Mouse (Mus musculus) embryonic facial prominence, embryonic 14.5 days (tissue): ENCODE results near the gene Wdr47. TPM values are rescaled to one million over a fixed set of nuclear protein-coding genes. Genes with fewer than 3 reads are reported as not detected.
"Not testable (repeated sequence)": the region's sequence is repeated elsewhere in the genome, so short reads cannot be mapped to it uniquely, and the experiment has no call there.

Source experiments
- ATAC-seq: fragments of 200-750 bp; cut with Nextera tagmentation; 2 replicates; pipeline ENCODE4 v1.8.0; 2017; ENCODE audit warnings: low read depth, moderate number of reproducible peaks, moderate TSS enrichment
- DNase-seq: peaks from one replicate; pipeline ENCODE4 v3.0.0-alpha.2; 2015; ENCODE audit warnings: low spot score
- H3K27ac ChIP-seq: fragments of 300-500 bp; sonication (generic); replicated peaks from 2 replicates; pipeline ENCODE4 v1.5.1; 2014; ENCODE audit warnings: low read depth, mild to moderate bottlenecking, low read length, moderate library complexity
- H3K27me3 ChIP-seq: fragments of 300-500 bp; sonication (generic); replicated peaks from 2 replicates; pipeline ENCODE4 v1.6.1; 2014; ENCODE audit warnings: low read length; ENCODE audit not compliant: control insufficient read depth, insufficient read depth
- H3K36me3 ChIP-seq: fragments of 300-500 bp; sonication (generic); 2 replicates; pipeline ENCODE4 v1.6.1; 2014; ENCODE audit warnings: low read length, mixed read lengths; ENCODE audit not compliant: control insufficient read depth, insufficient read depth
- H3K4me1 ChIP-seq: fragments of 300-500 bp; sonication (generic); 2 replicates; pipeline ENCODE4 v1.6.1; 2014; ENCODE audit warnings: antibody characterized with exemption, low read length; ENCODE audit not compliant: control insufficient read depth, insufficient read depth
- H3K4me2 ChIP-seq: fragments of 300-500 bp; sonication (generic); 2 replicates; pipeline ENCODE4 v1.6.1; 2014; ENCODE audit warnings: low read depth, mild to moderate bottlenecking, low read length, moderate library complexity, mixed read lengths
- H3K4me3 ChIP-seq: fragments of 300-500 bp; sonication (generic); 2 replicates; pipeline ENCODE4 v1.5.1; 2014; ENCODE audit warnings: low read depth, mild to moderate bottlenecking, low read length
- H3K9ac ChIP-seq: fragments of 300-500 bp; sonication (generic); 2 replicates; pipeline ENCODE4 v1.6.1; 2014; ENCODE audit warnings: low read depth, mild to moderate bottlenecking, low read length, moderate library complexity, mixed read lengths
- H3K9me3 ChIP-seq: fragments of 300-500 bp; sonication (generic); 2 replicates; pipeline ENCODE4 v1.6.1; 2016; ENCODE audit warnings: low read length; ENCODE audit not compliant: control insufficient read depth
- WGBS: fragments of 180-500 bp; shearing (Covaris S2); extraction: QIAGEN DNeasy Blood & Tissue Kit; methylation state at CpG from one replicate; pipeline ENCODE4 v1.1.7; 2014; 5-methylcytosine and 5-hydroxymethylcytosine counted together
- polyA plus RNA-seq: library from polyadenylated mRNA; unstranded; fragments of >200 nt; fragmentation: Nextera tagmentation; extraction: Ambion mirVana; gene quantifications from 2 replicates; pipeline ENCODE4 v1.2.1, GENCODE M21; 2014

Wdr47 gene
- polyA plus RNA-seq, 1 experiment from 2014 or later: 17.9 TPM

DNA sequence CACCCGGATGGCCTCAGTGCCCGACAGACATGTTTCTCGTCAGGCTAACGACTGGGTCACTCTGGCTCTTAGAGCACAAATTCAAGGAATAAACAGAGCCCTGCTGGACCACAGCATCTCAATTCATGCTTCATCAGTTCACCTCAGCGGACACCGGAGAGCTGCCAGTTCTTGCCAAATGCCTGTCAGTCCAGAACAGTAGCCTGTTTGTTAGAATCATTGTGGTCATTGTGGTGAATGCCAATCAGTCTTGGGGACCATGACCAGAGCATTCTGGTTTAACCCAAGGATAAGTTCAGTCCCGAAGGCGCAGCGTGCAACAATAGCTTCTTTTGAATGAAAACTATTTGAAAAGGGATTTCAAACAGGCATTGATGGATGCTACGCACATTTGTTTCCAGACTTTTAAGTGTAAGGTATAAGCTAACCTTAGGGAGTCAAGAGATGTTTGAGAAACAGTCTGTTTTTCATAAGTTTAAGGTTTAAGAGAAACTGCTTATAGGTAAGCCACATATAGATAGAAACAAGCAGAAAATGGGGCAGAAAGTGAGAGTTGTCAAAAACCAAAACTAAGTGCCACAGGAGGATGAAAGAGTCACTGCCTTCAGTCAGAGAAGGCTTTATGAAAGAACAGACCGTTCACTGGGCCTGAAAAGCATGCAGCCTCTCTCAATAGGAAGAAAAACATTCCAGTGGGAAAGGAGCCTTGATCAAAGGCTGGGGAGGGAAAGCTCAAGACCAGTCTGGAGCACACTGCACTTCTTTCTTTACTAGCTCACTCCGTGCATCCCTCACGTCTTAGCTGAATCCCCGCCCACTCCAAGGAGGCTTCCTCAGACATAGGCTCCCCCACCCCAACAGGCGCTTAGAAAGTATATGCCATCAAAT, 22.8 kb upstream of the Wdr47 start:
- Histone ChIP-seq H3K4me2 (no peak overlapping the region), H3K4me1 (peaks cover 8% of the 10 kb centered on the region), H3K36me3 (no peaks in the 10 kb centered on the region), H3K9ac (no peak overlapping the region), H3K27ac (peak overlapping the region; percentile 34), H3K4me3 (no peak overlapping the region), H3K9me3 (no peaks in the 10 kb centered on the region), H3K27me3 (no peaks in the 10 kb centered on the region)
- ATAC-seq (no peak), DNase-seq (peak; percentile 60)
- 25% methylated on average over 15 of the region's 15 CpGs for WGBS

DNA sequence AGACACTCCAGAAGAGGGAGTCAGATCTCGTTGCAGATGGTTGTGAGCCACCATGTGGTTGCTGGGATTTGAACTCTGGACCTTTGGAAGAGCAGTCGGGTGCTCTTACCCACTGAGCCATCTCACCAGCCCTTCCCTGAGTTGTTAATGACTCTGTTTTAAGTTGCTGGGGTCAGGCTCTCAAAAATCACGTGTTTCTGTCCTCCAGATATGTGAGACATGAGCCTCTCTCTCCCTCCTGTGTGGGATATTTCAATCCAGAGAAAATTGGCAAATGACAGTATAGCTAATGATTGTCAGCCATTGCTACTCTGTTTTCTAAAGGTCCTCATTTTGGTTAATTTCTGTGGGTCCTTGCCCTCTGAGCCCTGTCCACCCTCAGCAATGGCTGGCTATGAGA, 21.4 kb upstream of the Wdr47 start:
- not testable (repeated sequence) for ATAC-seq, H3K27me3 ChIP-seq, H3K9me3 ChIP-seq, H3K4me2 ChIP-seq, DNase-seq, H3K4me3 ChIP-seq, H3K27ac ChIP-seq, H3K36me3 ChIP-seq, H3K4me1 ChIP-seq, H3K9ac ChIP-seq
- WGBS: 53% methylated on average over 2 of the region's 3 CpGs

DNA sequence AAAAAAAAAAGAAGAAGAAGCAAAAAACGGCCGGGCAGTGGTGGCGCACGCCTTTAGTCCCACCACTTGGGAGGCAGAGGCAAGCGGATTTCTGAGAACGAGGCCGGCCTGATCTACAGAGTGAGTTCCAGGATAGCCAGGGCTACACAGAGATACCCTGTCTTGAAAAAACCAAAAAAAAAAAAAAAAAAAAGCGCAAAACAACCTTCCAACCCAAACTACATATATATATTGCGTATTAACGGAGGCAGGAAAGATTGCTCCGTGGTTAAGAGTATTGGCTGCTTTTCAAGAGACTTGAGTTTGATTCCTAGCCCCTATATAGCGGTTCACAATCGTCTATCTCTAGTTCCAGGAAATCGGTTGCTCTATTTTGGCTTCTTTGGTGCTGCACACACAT, 20.3 kb upstream of the Wdr47 start:
- WGBS: 90% methylated on average over 14 of the region's 14 CpGs
- peaks cover 8% of the 10 kb centered on the region for H3K4me1 ChIP-seq
- no peak for DNase-seq
- no peak for ATAC-seq
- no peaks in the 10 kb centered on the region for H3K9me3 ChIP-seq
- H3K36me3 ChIP-seq: no peaks in the 10 kb centered on the region
- no peaks in the 10 kb centered on the region for H3K27me3 ChIP-seq
- peak overlapping the region; percentile 66 for H3K4me2 ChIP-seq
- H3K27ac ChIP-seq: no peak overlapping the region
- no peak overlapping the region for H3K9ac ChIP-seq
- H3K4me3 ChIP-seq: no peak overlapping the region; the same call in 1 of the 2 replicates

DNA sequence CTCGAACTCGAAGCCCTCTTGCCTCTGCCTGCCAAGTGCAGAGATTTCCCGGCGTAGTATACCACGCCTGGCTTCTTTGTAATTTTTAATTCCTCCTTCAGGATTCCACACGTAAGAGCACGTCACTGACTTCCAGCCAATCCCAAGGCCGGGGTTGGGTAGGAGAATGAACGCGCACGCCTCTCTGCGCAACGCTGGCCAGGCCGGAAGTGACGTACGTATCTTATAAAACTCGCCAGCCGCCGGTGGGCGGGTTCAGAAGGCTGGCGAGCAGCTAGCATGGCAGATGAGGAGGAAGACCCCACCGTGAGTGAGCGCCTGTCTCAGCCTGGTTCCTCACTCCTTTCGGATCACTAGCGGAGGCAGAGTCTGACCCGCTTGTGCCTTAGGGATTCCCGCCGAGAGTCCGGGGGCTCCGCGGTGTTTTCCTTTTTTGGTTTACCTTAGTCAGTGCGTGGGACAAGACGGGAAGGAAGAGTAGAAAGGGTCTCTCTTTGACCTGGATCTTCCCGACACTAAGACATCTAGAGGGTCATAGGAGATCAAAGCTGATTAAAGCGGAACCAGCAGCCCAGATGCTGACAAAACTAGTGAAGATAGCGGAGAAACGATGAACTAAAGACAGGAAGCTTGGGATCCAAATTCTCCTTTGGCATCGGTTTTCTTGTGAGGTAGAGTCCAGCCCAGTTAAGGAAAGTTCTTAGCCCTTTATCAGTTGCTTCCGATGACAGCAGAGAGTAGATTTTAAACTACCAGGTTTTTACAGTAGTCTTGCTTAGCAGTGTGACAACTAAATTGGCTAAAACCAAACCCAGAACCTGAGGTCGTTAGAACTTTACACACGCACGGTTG, 19.4 kb upstream of the Wdr47 start, which contains the start of gene Taf13:
Gene Taf13 (plus strand): TSS at position 256 of the 852 bp plus-strand sequence.
- Histone ChIP-seq H3K9me3 (no peaks in the 10 kb centered on the region), H3K4me2 (peak within 1 kb of the TSS; percentile 66), H3K27ac (peak within 1 kb of the TSS; percentile 59), H3K27me3 (no peaks in the 10 kb centered on the region), H3K4me1 (peaks cover 8% of the 10 kb centered on the region), H3K4me3 (peak within 1 kb of the TSS; percentile 64), H3K36me3 (no peaks in the 10 kb centered on the region), H3K9ac (peak within 1 kb of the TSS; percentile 82)
- DNase-seq (peak; percentile 99), ATAC-seq (peak; percentile 99)
- WGBS: 1% methylated on average over 42 of the region's 42 CpGs

DNA sequence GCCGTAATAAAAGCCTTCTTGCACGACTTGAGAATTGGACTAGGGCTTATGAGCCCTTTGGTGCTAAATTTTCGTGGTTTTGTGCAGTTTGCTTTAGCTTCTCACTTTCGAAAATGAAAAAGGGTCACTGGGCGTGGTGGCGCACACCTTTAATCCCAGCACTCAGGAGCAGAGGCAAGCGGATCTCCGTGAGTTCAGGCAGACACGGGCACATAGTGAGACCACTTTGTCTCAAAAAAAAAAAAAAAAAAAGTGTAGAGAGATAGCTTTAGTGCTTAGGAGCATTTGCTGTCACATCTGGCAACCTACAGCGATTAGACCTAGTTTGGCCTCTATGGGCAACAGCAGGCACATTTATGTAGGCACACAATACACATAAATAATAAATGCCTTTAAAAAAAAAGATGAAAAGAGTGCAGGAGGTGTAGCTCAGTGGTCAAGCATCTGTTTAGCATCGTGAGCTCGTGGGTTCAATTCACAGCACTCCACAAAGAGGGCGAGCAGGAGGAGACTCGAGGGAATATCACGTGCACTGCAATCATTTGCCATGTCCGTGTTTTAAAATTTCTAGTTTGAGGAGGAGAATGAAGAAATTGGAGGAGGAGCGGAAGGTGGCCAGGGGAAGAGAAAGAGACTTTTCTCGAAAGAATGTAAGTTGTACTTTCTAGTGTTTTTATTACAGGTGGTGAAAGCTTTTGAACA, 18.6 kb upstream of the Wdr47 start:
- Histone ChIP-seq H3K36me3 (no peaks in the 10 kb centered on the region), H3K4me3 (peak overlapping the region; percentile 64), H3K27ac (peak overlapping the region; percentile 59; the same call in 1 of the 2 replicates), H3K27me3 (no peaks in the 10 kb centered on the region), H3K9ac (peak overlapping the region; percentile 82), H3K4me2 (peak overlapping the region; percentile 66), H3K4me1 (peaks cover 8% of the 10 kb centered on the region), H3K9me3 (no peaks in the 10 kb centered on the region)
- ATAC-seq: no peak
- WGBS: 41% methylated on average over 18 of the region's 18 CpGs
- DNase-seq: no peak

DNA sequence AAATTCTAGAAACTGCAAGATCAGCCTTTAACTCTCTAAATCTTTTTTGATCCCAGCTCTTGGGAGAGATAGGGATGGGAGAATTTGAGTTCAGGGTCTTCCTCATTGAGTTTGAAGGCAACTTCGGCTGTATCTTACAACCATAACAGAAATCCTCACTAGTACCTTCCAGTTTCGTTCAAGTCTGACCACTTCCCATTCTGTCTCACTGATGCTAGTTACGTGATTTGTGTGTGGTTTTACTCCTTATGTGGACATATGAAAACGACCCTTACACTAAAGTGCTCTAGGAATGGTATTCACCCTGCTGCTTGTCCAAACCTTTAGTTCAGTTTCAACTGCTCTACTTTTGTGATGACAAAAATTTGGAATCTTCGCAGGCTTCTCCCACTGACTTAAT, 17.1 kb upstream of the Wdr47 start:
- DNase-seq: no peak
- H3K4me2 ChIP-seq: no peak overlapping the region
- H3K9ac ChIP-seq: no peak overlapping the region
- H3K4me1 ChIP-seq: peaks cover 8% of the 10 kb centered on the region
- H3K27ac ChIP-seq: no peak overlapping the region
- 88% methylated on average over 5 of the region's 5 CpGs for WGBS
- no peaks in the 10 kb centered on the region for H3K27me3 ChIP-seq
- no peak overlapping the region for H3K4me3 ChIP-seq
- ATAC-seq: no peak
- H3K9me3 ChIP-seq: no peaks in the 10 kb centered on the region
- H3K36me3 ChIP-seq: peaks cover 4% of the 10 kb centered on the region; the same call in 1 of the 2 replicates

DNA sequence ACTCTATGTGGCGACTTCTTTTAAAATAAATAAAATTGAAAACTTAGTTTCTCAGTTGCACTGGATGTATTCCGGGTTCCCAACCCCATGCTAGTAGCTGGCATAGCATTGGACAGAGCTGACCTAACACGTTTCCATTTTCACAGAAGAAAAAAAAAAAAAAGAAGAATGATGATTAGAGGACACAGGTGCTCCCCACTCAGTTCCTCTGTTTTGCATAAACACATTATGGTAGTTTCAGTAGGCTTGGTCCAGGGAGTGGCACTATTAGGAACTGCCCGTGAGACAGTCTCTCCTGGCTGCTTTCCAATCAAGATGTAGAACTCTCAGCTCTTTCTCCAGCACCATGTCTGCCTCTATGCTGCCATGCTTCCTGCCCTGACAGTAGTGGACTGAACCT, 6.5 kb upstream of the Wdr47 start:
- DNase-seq: no peak
- no peak for ATAC-seq
- Histone ChIP-seq H3K9ac (no peak overlapping the region), H3K36me3 (peaks cover under 1% of the 10 kb centered on the region; the same call in 1 of the 2 replicates), H3K4me3 (no peak overlapping the region), H3K27ac (no peak overlapping the region), H3K4me2 (no peak overlapping the region), H3K9me3 (no peaks in the 10 kb centered on the region), H3K27me3 (no peaks in the 10 kb centered on the region), H3K4me1 (no peaks in the 10 kb centered on the region)
- WGBS: 80% methylated on average over 4 of the region's 4 CpGs

DNA sequence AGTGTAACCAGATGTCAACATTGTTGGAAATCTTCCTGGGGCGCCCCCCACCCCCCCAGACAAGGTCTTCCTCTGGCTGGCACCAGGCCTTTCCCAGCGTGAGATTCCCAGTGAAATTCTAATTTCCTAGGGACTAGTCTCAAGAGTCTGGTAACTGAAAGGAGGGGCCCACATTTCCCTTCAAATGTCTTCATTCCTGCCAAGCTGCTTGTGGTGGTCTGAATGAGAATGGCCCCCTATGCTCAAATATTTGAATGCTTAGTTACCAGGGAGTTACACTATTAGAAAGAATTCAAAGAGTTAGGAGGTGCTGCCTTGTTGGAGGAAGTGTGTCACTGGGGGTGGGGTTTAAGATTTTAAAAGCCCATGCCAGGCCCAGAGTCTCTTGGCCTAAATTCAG, 2.6 kb upstream of the Wdr47 start:
- DNase-seq (no peak), ATAC-seq (no peak)
- Histone ChIP-seq H3K4me2 (no peak overlapping the region), H3K27me3 (no peaks in the 10 kb centered on the region), H3K9me3 (no peaks in the 10 kb centered on the region), H3K27ac (no peak overlapping the region), H3K4me3 (no peak overlapping the region), H3K36me3 (no peaks in the 10 kb centered on the region), H3K9ac (no peak overlapping the region), H3K4me1 (0 out of 2 replicates have a peak, but pooled peaks cover 4% of the 10 kb centered on the region)
- 32% methylated on average over 2 of the region's 2 CpGs for WGBS
